Mouse (Mus musculus) stomach, embryonic 14.5 days (tissue): Measurements from ENCODE around the gene Bcar3. TPM values are rescaled to one million over a fixed set of nuclear protein-coding genes. Genes with fewer than 3 reads are reported as not detected.

ENCODE experiments used
- ATAC-seq: fragments of 200-750 bp; cut with Nextera tagmentation; 2 replicates; pipeline ENCODE4 v1.8.0; 2017; ENCODE audit warnings: low read depth, moderate TSS enrichment; ENCODE audit not compliant: insufficient number of reproducible peaks, insufficient read depth, low FRiP score
- H3K27ac ChIP-seq: fragments of 300-500 bp; sonication (generic); 2 replicates; pipeline ENCODE4 v1.5.1; 2014; ENCODE audit warnings: mild to moderate bottlenecking, low read length, moderate library complexity, mixed read lengths
- H3K27me3 ChIP-seq: fragments of 300-500 bp; sonication (generic); 2 replicates; pipeline ENCODE4 v1.6.1; 2014; ENCODE audit warnings: low read length, control low read depth, mixed read lengths; ENCODE audit not compliant: control insufficient read depth, insufficient read depth
- H3K36me3 ChIP-seq: fragments of 300-500 bp; sonication (generic); 2 replicates; pipeline ENCODE4 v1.6.1; 2014; ENCODE audit warnings: mild to moderate bottlenecking, control low read depth, low read length, moderate library complexity, mixed read lengths; ENCODE audit not compliant: control insufficient read depth, insufficient read depth
- H3K4me1 ChIP-seq: fragments of 300-500 bp; sonication (generic); 2 replicates; pipeline ENCODE4 v1.6.1; 2014; ENCODE audit warnings: low read length, control low read depth, mixed read lengths; ENCODE audit not compliant: control insufficient read depth, insufficient read depth
- H3K4me2 ChIP-seq: fragments of 300-500 bp; sonication (generic); replicated peaks from 2 replicates; pipeline ENCODE4 v1.6.1; 2014; ENCODE audit warnings: low read depth, low read length, control low read depth
- H3K4me3 ChIP-seq: fragments of 300-500 bp; sonication (generic); 2 replicates; pipeline ENCODE4 v1.5.1; 2014; ENCODE audit warnings: low read depth, low read length, control low read depth
- H3K9ac ChIP-seq: fragments of 300-500 bp; sonication (generic); replicated peaks from 2 replicates; pipeline ENCODE4 v1.6.1; 2014; ENCODE audit warnings: low read depth, mild to moderate bottlenecking, control low read depth, low read length, moderate library complexity, mixed read lengths
- H3K9me3 ChIP-seq: fragments of 300-500 bp; sonication (generic); 2 replicates; pipeline ENCODE4 v1.6.1; 2016; ENCODE audit warnings: low read depth, low read length, control low read depth; ENCODE audit not compliant: control insufficient read depth
- WGBS: fragments of 180-500 bp; shearing (Covaris S2); extraction: QIAGEN DNeasy Blood & Tissue Kit; methylation state at CpG from one replicate; pipeline ENCODE4 v1.1.7; 2014; 5-methylcytosine and 5-hydroxymethylcytosine counted together
- polyA plus RNA-seq: library from polyadenylated mRNA; unstranded; fragments of >200 nt; fragmentation: Nextera tagmentation; extraction: Ambion mirVana; gene quantifications from 2 replicates; pipeline ENCODE4 v1.2.1, GENCODE M21; 2014

Gene Bcar3
- polyA plus RNA-seq, 1 experiment from 2014 or later = 11.3 TPM

DNA sequence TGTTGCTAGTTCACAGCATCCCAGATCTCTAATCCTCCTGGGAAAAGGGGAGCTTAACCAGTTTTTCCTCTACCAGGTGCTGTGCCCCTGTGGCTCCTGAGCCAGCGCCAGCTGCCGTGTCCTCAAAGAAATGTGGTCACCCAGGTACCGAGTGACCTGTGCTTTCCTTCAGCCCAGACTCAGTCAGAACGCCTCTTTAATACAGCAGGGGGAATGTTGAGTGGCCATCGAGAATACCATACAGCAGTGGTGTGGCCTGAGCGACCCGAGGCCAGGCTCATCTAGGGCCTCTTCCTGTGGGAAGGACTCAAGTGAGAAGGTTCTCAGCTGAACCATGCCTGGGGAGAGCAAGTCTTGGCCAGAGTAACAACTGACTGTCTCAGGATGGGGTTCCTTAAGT lies 156.1 kb downstream of the Bcar3 start:
- no peak overlapping the region for H3K4me2 ChIP-seq
- WGBS = 86% methylated on average over 7 of the region's 7 CpGs
- no peaks in the 10 kb centered on the region for H3K9me3 ChIP-seq
- no peak overlapping the region for H3K4me3 ChIP-seq
- no peak for ATAC-seq
- H3K27ac ChIP-seq = no peak overlapping the region
- H3K36me3 ChIP-seq = no peaks in the 10 kb centered on the region
- no peaks in the 10 kb centered on the region for H3K27me3 ChIP-seq
- no peaks in the 10 kb centered on the region for H3K4me1 ChIP-seq
- no peak overlapping the region for H3K9ac ChIP-seq

GRCm38 (mm10) chr3:122453875-122454274 lies 159.9 kb downstream of the Bcar3 start:
- 85% methylated on average over 11 of the region's 11 CpGs for WGBS
- H3K9ac ChIP-seq = no peak overlapping the region
- no peak overlapping the region for H3K4me2 ChIP-seq
- H3K9me3 ChIP-seq = no peaks in the 10 kb centered on the region
- no peak overlapping the region for H3K27ac ChIP-seq
- H3K4me1 ChIP-seq = no peaks in the 10 kb centered on the region
- no peaks in the 10 kb centered on the region for H3K27me3 ChIP-seq
- no peak overlapping the region for H3K4me3 ChIP-seq
- no peaks in the 10 kb centered on the region for H3K36me3 ChIP-seq
- ATAC-seq = no peak

DNA sequence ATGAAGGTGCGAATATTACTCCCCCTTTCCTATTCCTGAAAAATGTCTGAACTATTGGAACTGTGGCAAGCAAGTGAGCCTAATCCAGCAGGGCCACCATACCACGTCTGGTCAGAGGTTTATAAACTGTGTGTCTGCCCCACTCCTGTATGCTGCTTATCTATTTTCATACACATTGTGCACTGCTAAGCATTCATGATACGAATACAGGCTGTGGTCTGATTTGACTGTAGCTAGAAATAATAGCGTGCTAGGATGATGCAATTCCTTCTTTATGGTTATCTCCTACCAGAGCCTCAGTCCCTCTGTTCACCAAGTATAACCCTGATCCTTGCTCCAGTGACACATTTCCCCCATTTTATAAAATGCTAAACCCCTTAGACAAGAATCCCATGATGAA lies 162.2 kb downstream of the Bcar3 start:
- no peak overlapping the region for H3K4me2 ChIP-seq
- H3K27ac ChIP-seq = no peak overlapping the region
- no peak for ATAC-seq
- H3K36me3 ChIP-seq = no peaks in the 10 kb centered on the region
- no peak overlapping the region for H3K4me3 ChIP-seq
- H3K9me3 ChIP-seq = no peaks in the 10 kb centered on the region
- H3K4me1 ChIP-seq = peaks cover 2% of the 10 kb centered on the region; the same call in 1 of the 2 replicates
- H3K9ac ChIP-seq = no peak overlapping the region
- 87% methylated on average over 4 of the region's 4 CpGs for WGBS
- no peaks in the 10 kb centered on the region for H3K27me3 ChIP-seq

- WGBS = 35% methylated on average over 4 of the region's 4 CpGs
Measured at GRCm38 (mm10) chr3:122456807-122457206, 162.9 kb downstream of the Bcar3 start.

GRCm38 (mm10) chr3:122457723-122458122 lies 163.8 kb downstream of the Bcar3 start:
- 40% methylated on average over 1 of the region's 1 CpGs for WGBS
- Histone ChIP-seq H3K27me3 (no peaks in the 10 kb centered on the region), H3K27ac (no peak overlapping the region), H3K4me3 (no peak overlapping the region), H3K4me1 (peaks cover 14% of the 10 kb centered on the region), H3K9me3 (no peaks in the 10 kb centered on the region), H3K36me3 (no peaks in the 10 kb centered on the region), H3K9ac (no peak overlapping the region), H3K4me2 (no peak overlapping the region)
- no peak for ATAC-seq

More at GRCm38 (mm10) chr3:122456807-122457206, 162.9 kb downstream of the Bcar3 start:
- Histone ChIP-seq H3K27ac (no peak overlapping the region), H3K36me3 (no peaks in the 10 kb centered on the region), H3K4me2 (no peak overlapping the region), H3K4me1 (peaks cover 7% of the 10 kb centered on the region; the same call in 1 of the 2 replicates), H3K4me3 (no peak overlapping the region), H3K9ac (no peak overlapping the region), H3K9me3 (no peaks in the 10 kb centered on the region), H3K27me3 (no peaks in the 10 kb centered on the region)
- ATAC-seq = no peak

DNA sequence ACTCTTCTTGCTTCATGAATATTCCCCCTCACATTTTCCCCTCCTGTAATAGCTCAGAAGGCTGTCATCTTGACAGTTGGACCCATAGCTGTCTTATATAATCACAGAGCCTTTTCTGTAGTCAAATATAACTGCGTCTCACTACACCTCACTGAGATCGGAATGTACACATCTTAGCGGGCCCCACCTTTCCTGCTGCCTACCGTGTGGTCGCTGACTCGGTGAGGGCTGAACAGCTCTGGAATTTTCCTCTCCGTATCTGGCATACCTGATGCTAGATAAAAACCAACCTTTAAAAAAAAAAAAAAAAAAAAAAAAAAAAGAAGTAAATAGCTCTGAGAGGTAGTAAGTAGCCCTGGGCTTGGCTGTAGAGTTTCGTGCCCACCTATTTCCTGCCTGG lies 164.8 kb downstream of the Bcar3 start:
- Histone ChIP-seq H3K36me3 (no peaks in the 10 kb centered on the region), H3K4me2 (no peak overlapping the region), H3K4me3 (no peak overlapping the region), H3K9ac (no peak overlapping the region), H3K27ac (no peak overlapping the region), H3K27me3 (no peaks in the 10 kb centered on the region), H3K9me3 (no peaks in the 10 kb centered on the region), H3K4me1 (peaks cover 16% of the 10 kb centered on the region)
- WGBS = 38% methylated on average over 8 of the region's 8 CpGs
- ATAC-seq = 0 out of 2 replicates have a peak, but pooled peaks have one; percentile 48

- Histone ChIP-seq H3K9me3 (no peaks in the 10 kb centered on the region), H3K9ac (no peak overlapping the region), H3K4me1 (peaks cover 16% of the 10 kb centered on the region), H3K27ac (peak overlapping the region; percentile 48; the same call in 1 of the 2 replicates), H3K27me3 (no peaks in the 10 kb centered on the region), H3K36me3 (no peaks in the 10 kb centered on the region), H3K4me2 (no peak overlapping the region), H3K4me3 (no peak overlapping the region)
- 59% methylated on average over 8 of the region's 8 CpGs for WGBS
- no peak for ATAC-seq
Measured at GRCm38 (mm10) chr3:122460848-122461511, 167.0 kb downstream of the Bcar3 start.

GRCm38 (mm10) chr3:122461512-122461881 lies 167.6 kb downstream of the Bcar3 start:
- ATAC-seq = no peak
- 72% methylated on average over 11 of the region's 11 CpGs for WGBS
- Histone ChIP-seq H3K9ac (no peak overlapping the region), H3K36me3 (no peaks in the 10 kb centered on the region), H3K27ac (peak overlapping the region; percentile 48; the same call in 1 of the 2 replicates), H3K4me3 (no peak overlapping the region), H3K27me3 (no peaks in the 10 kb centered on the region), H3K4me1 (peaks cover 16% of the 10 kb centered on the region), H3K4me2 (no peak overlapping the region), H3K9me3 (no peaks in the 10 kb centered on the region)
